ENCODE assay signal across 8 mouse cellular contexts in genomic region chr19:32386556-32387402, GRCm38 (mm10). TPM values are rescaled to one million over a fixed set of nuclear protein-coding genes. Genes with fewer than 3 reads are reported as not detected.
DNase-seq lines count a peak whose midpoint lies in the region; ATAC-seq and TF ChIP-seq lines count a peak whose summit lies in the region.

No protein-coding gene starts in this region.

- peak overlapping the region; percentile 87 for H3K4me3 ChIP-seq in embryonic facial prominence, embryonic 14.5 days (ENCODE audit: low read depth, low read length)
- peak overlapping the region; percentile 97 for H3K4me3 ChIP-seq in heart, embryonic 15.5 days
- H3K4me3 ChIP-seq in kidney, postnatal 0 days (replicated peaks; ENCODE audit: low read depth, low read length): peak overlapping the region; percentile 85
- H3K4me3 ChIP-seq in lung, embryonic 14.5 days (ENCODE audit: low read depth, low read length): peak overlapping the region; percentile 81

- H3K36me3 ChIP-seq in embryonic facial prominence, embryonic 14.5 days (ENCODE audit: control insufficient read depth, insufficient read depth, low read length): no peaks in the 10 kb centered on the region
- 0 out of 2 replicates have a peak, but pooled peaks cover 3% of the 10 kb centered on the region for H3K36me3 ChIP-seq in heart, embryonic 15.5 days
- H3K36me3 ChIP-seq in kidney, postnatal 0 days (ENCODE audit: insufficient read depth, low read length): 0 out of 2 replicates have a peak, but pooled peaks cover 3% of the 10 kb centered on the region
- no peaks in the 10 kb centered on the region for H3K36me3 ChIP-seq in lung, embryonic 14.5 days (ENCODE audit: insufficient read depth)

- 22% methylated on average over 19 of the region's 19 CpGs for WGBS in embryonic facial prominence, embryonic 14.5 days
- 15% methylated on average over 19 of the region's 19 CpGs for WGBS in heart, embryonic 15.5 days
- 16% methylated on average over 19 of the region's 19 CpGs for WGBS in kidney, postnatal 0 days
- 13% methylated on average over 19 of the region's 19 CpGs for WGBS in lung, embryonic 14.5 days

- CTCF ChIA-PET in Patski (lab: Charles Lee): interaction anchor here (1.0 to 1.8 kb wide), 4 partner anchors 66 to 226 kb away, joined by 3 to 6 read pairs (median 4); no protein-coding TSS in a partner anchor

- no peaks in the 10 kb centered on the region for H3K27me3 ChIP-seq in Patski
- no peaks in the 10 kb centered on the region for H3K27me3 ChIP-seq in embryonic facial prominence, embryonic 14.5 days (replicated peaks; ENCODE audit: control insufficient read depth, insufficient read depth, low read length)
- no peaks in the 10 kb centered on the region for H3K27me3 ChIP-seq in heart, embryonic 15.5 days
- no peaks in the 10 kb centered on the region for H3K27me3 ChIP-seq in kidney, postnatal 0 days (ENCODE audit: insufficient read depth, low read length)
- no peaks in the 10 kb centered on the region for H3K27me3 ChIP-seq in lung, embryonic 14.5 days (ENCODE audit: insufficient read depth, low read length)

- H3K9ac ChIP-seq in embryonic facial prominence, embryonic 14.5 days (ENCODE audit: low read depth, low read length): peak overlapping the region; percentile 86
- H3K9ac ChIP-seq in heart, embryonic 15.5 days: peak overlapping the region; percentile 81
- peak overlapping the region; percentile 83 for H3K9ac ChIP-seq in kidney, postnatal 0 days (ENCODE audit: low read depth, low read length)
- H3K9ac ChIP-seq in lung, embryonic 14.5 days: peak overlapping the region; percentile 80

- no peaks in the 10 kb centered on the region for H3K9me3 ChIP-seq in embryonic facial prominence, embryonic 14.5 days (ENCODE audit: control insufficient read depth, low read length)
- no peaks in the 10 kb centered on the region for H3K9me3 ChIP-seq in heart, embryonic 15.5 days (replicated peaks)
- H3K9me3 ChIP-seq in kidney, postnatal 0 days (replicated peaks; ENCODE audit: low read length): no peaks in the 10 kb centered on the region
- H3K9me3 ChIP-seq in lung, embryonic 14.5 days (ENCODE audit: low read depth, low read length): no peaks in the 10 kb centered on the region

- ATAC-seq in Patski: peak; percentile 37
- no peak for ATAC-seq in embryonic facial prominence, embryonic 14.5 days (ENCODE audit: low read depth)
- no peak for ATAC-seq in heart, embryonic 15.5 days (replicated peaks; ENCODE audit: insufficient number of reproducible peaks, insufficient read depth, low FRiP score, low read depth)
- ATAC-seq in kidney, postnatal 0 days (replicated peaks; ENCODE audit: low FRiP score, low read depth): no peak
- ATAC-seq in lung, embryonic 14.5 days (ENCODE audit: insufficient read depth): no peak

- H3K4me1 ChIP-seq in embryonic facial prominence, embryonic 14.5 days (ENCODE audit: control insufficient read depth, insufficient read depth, low read length): no peaks in the 10 kb centered on the region
- peaks cover 41% of the 10 kb centered on the region for H3K4me1 ChIP-seq in heart, embryonic 15.5 days (replicated peaks)
- peaks cover 4% of the 10 kb centered on the region; the same call in 1 of the 2 replicates for H3K4me1 ChIP-seq in kidney, postnatal 0 days (replicated peaks; ENCODE audit: insufficient read depth, low read length)
- peaks cover 21% of the 10 kb centered on the region for H3K4me1 ChIP-seq in lung, embryonic 14.5 days (ENCODE audit: insufficient read depth)

- peak overlapping the region; percentile 90 for H3K4me2 ChIP-seq in embryonic facial prominence, embryonic 14.5 days (ENCODE audit: low read depth, low read length)
- H3K4me2 ChIP-seq in heart, embryonic 15.5 days: peak overlapping the region; percentile 94
- peak overlapping the region; percentile 76 for H3K4me2 ChIP-seq in kidney, postnatal 0 days (ENCODE audit: low read length)
- peak overlapping the region; percentile 92 for H3K4me2 ChIP-seq in lung, embryonic 14.5 days

- POLR2A ChIA-PET in Patski (lab: Charles Lee): no interaction called here

- DNase-seq in 3T3-L1 (ENCODE audit: low read depth, low spot score): peak; percentile 99
- peak; percentile 79 for DNase-seq in Patski (ENCODE audit: low read depth, low spot score)
- peak; percentile 53 for DNase-seq in embryonic facial prominence, embryonic 14.5 days (ENCODE audit: low spot score)
- peak; percentile 54 for DNase-seq in kidney, postnatal 0 days (ENCODE audit: low spot score)
- peak; percentile 69 for DNase-seq in lung, embryonic 14.5 days
- peak; percentile 67 to 69 for DNase-seq in right cerebral cortex, adult 2 months (ENCODE audit: low spot score in 2 of 2)
- DNase-seq in yolk sac, embryonic 10.5 days (ENCODE audit: low spot score): no peak

- in situ Hi-C loops in Patski (cut with MboI; ENCODE audit: low pct_unique_long_range_greater_than_20kb): loop anchor here (5.0 kb wide), 1 partner anchor 64 kb away; no protein-coding TSS in a partner anchor

- TF ChIP-seq CTCF in Patski (IDR thresholded peaks at IDR 0.05): no peak
- no peak; the same call in 1 of the 2 replicates for TF ChIP-seq CTCF in kidney, postnatal 0 days (IDR thresholded peaks at IDR 0.05; ENCODE audit: low read depth)
- TF ChIP-seq CTCF in lung, embryonic 14.5 days (IDR thresholded peaks at IDR 0.05; ENCODE audit: low read depth): no peak

- H3K27ac ChIP-seq in embryonic facial prominence, embryonic 14.5 days (replicated peaks; ENCODE audit: low read depth, low read length): no peak overlapping the region
- H3K27ac ChIP-seq in heart, embryonic 15.5 days: peak overlapping the region; percentile 97
- peak overlapping the region; percentile 38; the same call in 1 of the 2 replicates for H3K27ac ChIP-seq in kidney, postnatal 0 days
- H3K27ac ChIP-seq in lung, embryonic 14.5 days (ENCODE audit: low read depth): no peak overlapping the region

RNA-seq across cellular contexts. Expression of gene Sgms1, which starts 2.7 kb away (rescaled TPM):
- polyA plus RNA-seq in Patski (2021): 26.2 TPM
- polyA plus RNA-seq in embryonic facial prominence, embryonic 14.5 days (2014; fragmentation: Nextera tagmentation; extraction: Ambion mirVana): 29.7 and 31.3 TPM in 2 replicates
- polyA plus RNA-seq in heart, embryonic 15.5 days (2015; fragmentation: Nextera tagmentation; extraction: Ambion mirVana): 36.7 and 40.3 TPM in 2 replicates
- polyA plus RNA-seq in kidney, postnatal 0 days (2015; fragmentation: Nextera tagmentation; extraction: Ambion mirVana): 42.4 and 46.1 TPM in 2 replicates
- 49.7 and 50.2 TPM in 2 replicates for polyA plus RNA-seq in lung, embryonic 14.5 days (2014; fragmentation: Nextera tagmentation; extraction: Ambion mirVana)

Comparison
In these comparisons a context has a peak if more than half of its experiments do, and no peak if none do; other contexts are left out.
1. H3K27ac ChIP-seq: peak in heart, embryonic 15.5 days (single experiment) and kidney, postnatal 0 days (single experiment); none in embryonic facial prominence, embryonic 14.5 days (single experiment) and lung, embryonic 14.5 days (single experiment).
2. Peak in every context shown above with its lines, with median percentiles within 50 percentile points of each other: H3K4me2 ChIP-seq, H3K4me3 ChIP-seq and H3K9ac ChIP-seq.